Mouse (Mus musculus) intestine, postnatal 0 days (tissue): ENCODE data around the gene Snrk. TPM values are rescaled to one million over a fixed set of nuclear protein-coding genes. Genes with fewer than 3 reads are reported as not detected.
A peak's percentile ranks its signal among the peaks of the same experiment; 100 is the strongest.

ENCODE experiments used
- ATAC-seq: fragments of 200-750 bp; cut with Nextera tagmentation; 2 replicates; pipeline ENCODE4 v1.8.0; 2017; ENCODE audit warnings: mild to moderate bottlenecking, moderate TSS enrichment, moderate library complexity
- H3K27ac ChIP-seq: fragments of 300-500 bp; sonication (generic); 2 replicates; pipeline ENCODE4 v1.5.1; 2014; ENCODE audit warnings: mild to moderate bottlenecking, low read depth, low read length, moderate library complexity
- H3K27me3 ChIP-seq: fragments of 300-500 bp; sonication (generic); replicated peaks from 2 replicates; pipeline ENCODE4 v1.6.1; 2014; ENCODE audit warnings: low read length, mixed read lengths; ENCODE audit not compliant: control insufficient read depth, insufficient read depth
- H3K36me3 ChIP-seq: fragments of 300-500 bp; sonication (generic); 2 replicates; pipeline ENCODE4 v1.6.1; 2014; ENCODE audit warnings: mild to moderate bottlenecking, moderate library complexity; ENCODE audit not compliant: control insufficient read depth, insufficient read depth
- H3K4me1 ChIP-seq: fragments of 300-500 bp; sonication (generic); replicated peaks from 2 replicates; pipeline ENCODE4 v1.6.1; 2014; ENCODE audit warnings: antibody characterized with exemption, low read length, mixed read lengths; ENCODE audit not compliant: control insufficient read depth, insufficient read depth
- H3K4me2 ChIP-seq: fragments of 300-500 bp; sonication (generic); replicated peaks from 2 replicates; pipeline ENCODE4 v1.6.1; 2014; ENCODE audit warnings: low read depth, mild to moderate bottlenecking, moderate library complexity
- H3K4me3 ChIP-seq: fragments of 300-500 bp; sonication (generic); 2 replicates; pipeline ENCODE4 v1.5.1; 2014; ENCODE audit warnings: low read depth, low read length
- H3K9ac ChIP-seq: fragments of 300-500 bp; sonication (generic); 2 replicates; pipeline ENCODE4 v1.6.1; 2014; ENCODE audit warnings: mild to moderate bottlenecking, low read depth, low read length
- H3K9me3 ChIP-seq: fragments of 300-500 bp; sonication (generic); 2 replicates; pipeline ENCODE4 v1.6.1; 2016; ENCODE audit warnings: mixed run types; ENCODE audit not compliant: control insufficient read depth
- CTCF ChIP-seq: sonication (generic); IDR thresholded peaks from 2 replicates; pipeline ENCODE4 v1.5.1; 2016; ENCODE audit warnings: low read depth, mild to moderate bottlenecking, control low read depth, antibody characterized with exemption, moderate library complexity
- WGBS: fragments of 180-500 bp; shearing (Covaris S2); extraction: QIAGEN DNeasy Blood & Tissue Kit; methylation state at CpG from one replicate; pipeline ENCODE4 v1.1.7; 2014; 5-methylcytosine and 5-hydroxymethylcytosine counted together
- polyA plus RNA-seq: library from polyadenylated mRNA; unstranded; fragments of >200 nt; fragmentation: Nextera tagmentation; extraction: Ambion mirVana; gene quantifications from 2 replicates; pipeline ENCODE4 v1.2.1, GENCODE M21; 2015

Snrk gene
- polyA plus RNA-seq, 1 experiment from 2014 or later, result 35.4 TPM

DNA sequence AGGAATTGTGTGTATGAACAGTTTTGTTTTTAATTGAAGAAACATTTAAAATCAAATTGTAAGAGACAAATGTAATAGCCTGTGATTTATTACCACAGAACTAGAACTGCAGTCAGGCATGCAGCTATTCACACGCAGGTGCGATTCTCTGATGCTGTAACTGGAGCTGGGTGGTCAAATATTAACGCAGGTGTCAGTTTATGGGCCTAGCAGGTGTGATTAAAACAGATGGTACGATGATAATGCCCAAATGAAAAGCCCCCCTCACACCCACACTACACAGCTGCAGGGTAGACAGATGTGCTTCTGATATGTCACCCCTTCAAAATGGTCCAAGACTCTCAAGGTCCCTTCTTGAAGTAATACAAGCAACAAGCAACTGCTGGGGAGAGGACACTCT, 15.9 kb upstream of the Snrk start:
- TF ChIP-seq CTCF, result no peak
- Histone ChIP-seq H3K4me3 (no peak overlapping the region), H3K36me3 (no peaks in the 10 kb centered on the region), H3K4me2 (no peak overlapping the region), H3K9ac (no peak overlapping the region), H3K9me3 (no peaks in the 10 kb centered on the region), H3K27ac (no peak overlapping the region), H3K4me1 (no peaks in the 10 kb centered on the region), H3K27me3 (no peaks in the 10 kb centered on the region)
- ATAC-seq, result no peak
- WGBS, result 29% methylated on average over 4 of the region's 4 CpGs

GRCm38 (mm10) chr9:122103550-122104284, 13.3 kb upstream of the Snrk start:
- H3K9me3 ChIP-seq, result no peaks in the 10 kb centered on the region
- peak; percentile 70 for ATAC-seq
- H3K27me3 ChIP-seq, result no peaks in the 10 kb centered on the region
- H3K4me2 ChIP-seq, result no peak overlapping the region
- H3K9ac ChIP-seq, result no peak overlapping the region
- H3K4me3 ChIP-seq, result no peak overlapping the region
- no peaks in the 10 kb centered on the region for H3K36me3 ChIP-seq
- no peaks in the 10 kb centered on the region for H3K4me1 ChIP-seq
- no peak for TF ChIP-seq CTCF
- WGBS, result 37% methylated on average over 9 of the region's 9 CpGs
- no peak overlapping the region for H3K27ac ChIP-seq

- H3K36me3 ChIP-seq, result no peaks in the 10 kb centered on the region
- H3K27ac ChIP-seq, result no peak overlapping the region
- H3K4me1 ChIP-seq, result no peaks in the 10 kb centered on the region
These were observed 12.7 kb upstream of the Snrk start for GRCm38 (mm10) chr9:122104285-122104829.

GRCm38 (mm10) chr9:122107701-122108375, 9.2 kb upstream of the Snrk start:
- Histone ChIP-seq H3K4me3 (no peak overlapping the region), H3K36me3 (no peaks in the 10 kb centered on the region), H3K27me3 (no peaks in the 10 kb centered on the region), H3K4me1 (no peaks in the 10 kb centered on the region), H3K27ac (no peak overlapping the region), H3K9me3 (no peaks in the 10 kb centered on the region), H3K4me2 (no peak overlapping the region), H3K9ac (no peak overlapping the region)
- no peak for ATAC-seq
- no peak for TF ChIP-seq CTCF
- 58% methylated on average over 7 of the region's 7 CpGs for WGBS

More at GRCm38 (mm10) chr9:122104285-122104829, 12.7 kb upstream of the Snrk start:
- H3K4me3 ChIP-seq, result no peak overlapping the region
- H3K9me3 ChIP-seq, result no peaks in the 10 kb centered on the region
- ATAC-seq, result 0 out of 2 replicates have a peak, but pooled peaks have one; percentile 46
- no peak for TF ChIP-seq CTCF
- no peaks in the 10 kb centered on the region for H3K27me3 ChIP-seq
- no peak overlapping the region for H3K4me2 ChIP-seq
- 27% methylated on average over 7 of the region's 7 CpGs for WGBS
- no peak overlapping the region for H3K9ac ChIP-seq

DNA sequence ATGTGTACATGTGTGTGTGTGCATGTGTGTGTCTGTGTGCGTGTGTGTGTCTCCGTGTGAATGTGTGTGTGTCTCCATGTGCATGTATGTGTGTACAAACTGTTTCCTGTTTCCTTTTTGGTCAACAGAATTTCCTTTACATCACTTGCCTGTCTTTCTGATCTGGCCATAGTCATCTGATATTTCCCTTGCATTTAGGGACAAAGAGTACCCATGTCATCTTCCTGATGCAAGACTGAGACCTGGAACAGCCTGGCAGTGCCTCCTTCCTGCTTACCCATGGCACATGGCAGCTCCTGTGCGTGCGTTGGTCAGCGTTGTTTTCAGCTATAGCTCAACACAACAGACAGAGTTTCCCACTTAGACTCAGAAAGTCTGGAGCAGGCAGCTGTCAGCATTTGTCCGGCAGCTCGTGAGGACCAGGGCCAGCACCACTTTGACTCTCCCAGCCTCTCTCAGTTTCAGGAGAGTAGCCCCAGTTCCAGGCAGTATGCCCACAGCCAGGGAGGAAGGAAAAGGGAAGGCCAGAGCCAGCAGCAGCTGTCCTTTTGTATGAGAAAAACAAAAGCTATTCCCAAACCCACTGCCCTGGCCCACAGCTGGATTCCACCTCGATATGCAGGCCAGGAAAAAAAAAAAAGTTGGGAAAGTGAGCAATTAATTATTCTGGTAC, 7.4 kb upstream of the Snrk start:
- H3K4me1 ChIP-seq, result no peaks in the 10 kb centered on the region
- H3K9me3 ChIP-seq, result no peaks in the 10 kb centered on the region
- TF ChIP-seq CTCF, result no peak
- H3K27me3 ChIP-seq, result no peaks in the 10 kb centered on the region
- H3K27ac ChIP-seq, result no peak overlapping the region
- no peak overlapping the region for H3K4me2 ChIP-seq
- H3K9ac ChIP-seq, result no peak overlapping the region
- no peak overlapping the region for H3K4me3 ChIP-seq
- ATAC-seq, result no peak
- H3K36me3 ChIP-seq, result no peaks in the 10 kb centered on the region
- 60% methylated on average over 8 of the region's 8 CpGs for WGBS

DNA sequence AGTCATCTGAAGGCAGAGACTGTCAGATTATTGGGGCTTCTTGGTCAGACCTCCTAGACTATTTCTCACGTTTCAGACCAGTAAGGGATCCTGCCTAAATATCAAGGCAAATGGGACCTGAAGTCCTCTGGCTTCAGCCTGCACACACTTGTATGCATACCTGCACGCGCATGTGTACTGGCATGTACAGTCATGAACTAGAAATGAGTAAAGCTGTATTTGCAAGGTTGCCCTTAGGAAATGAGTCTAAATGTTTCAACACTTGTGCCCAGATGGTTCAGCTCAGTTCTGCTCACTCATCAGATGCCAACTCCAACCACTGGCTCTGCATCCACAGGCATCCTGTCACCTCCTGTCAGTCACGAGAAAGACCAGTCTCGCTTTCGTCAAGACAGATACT, 6.6 kb upstream of the Snrk start:
- no peak for ATAC-seq
- WGBS, result 88% methylated on average over 6 of the region's 6 CpGs
- H3K27ac ChIP-seq, result no peak overlapping the region; the same call in 1 of the 2 replicates

More for the DNA sequence above, 6.6 kb upstream of the Snrk start:
- no peak overlapping the region for H3K4me2 ChIP-seq
- no peaks in the 10 kb centered on the region for H3K9me3 ChIP-seq
- no peak overlapping the region for H3K4me3 ChIP-seq
- no peaks in the 10 kb centered on the region for H3K4me1 ChIP-seq
- TF ChIP-seq CTCF, result no peak
- no peak overlapping the region for H3K9ac ChIP-seq
- no peaks in the 10 kb centered on the region for H3K27me3 ChIP-seq
- no peaks in the 10 kb centered on the region for H3K36me3 ChIP-seq
